Mouse (Mus musculus) layer of hippocampus, adult 6 months (tissue): Measurements from ENCODE around the gene Vmn1r30. TPM values are rescaled to one million over a fixed set of nuclear protein-coding genes. Genes with fewer than 3 reads are reported as not detected.

Experiments used
- long read RNA-seq, 2 experiments: library from polyadenylated mRNA; unstranded; transcript quantifications; one replicate each; pipeline ENCODE4 v2.0.0; 2019 to 2020
- polyA plus RNA-seq: library from polyadenylated mRNA; unstranded; fragments of <200 nt; fragmentation: Nextera tagmentation; gene quantifications from 2 replicates; pipeline ENCODE4 v1.2.3, GENCODE M21; 2021

The Vmn1r30 gene
- polyA plus RNA-seq: not detected in 2 replicates
- long read RNA-seq, experiment 1: 0 reads
- long read RNA-seq, experiment 2: 0 reads

DNA sequence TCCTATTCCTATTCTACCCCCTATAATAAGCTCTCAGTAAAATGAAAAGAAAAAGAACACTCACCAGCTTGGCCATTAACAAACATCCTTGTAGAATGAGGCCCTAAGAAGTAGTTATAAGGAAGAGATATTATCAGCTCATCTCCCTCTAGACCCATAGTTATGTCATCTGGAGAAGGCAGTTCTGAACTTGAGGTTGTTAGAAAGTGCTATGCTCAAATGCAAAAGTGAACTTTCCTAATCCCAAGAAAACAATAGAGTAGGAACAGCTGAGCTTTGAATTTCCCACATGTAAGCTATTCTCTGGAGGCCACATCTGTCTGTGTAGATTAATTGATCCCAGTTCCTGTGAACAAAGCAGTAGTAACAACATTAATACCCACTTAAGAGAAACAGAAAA lies at the start of gene Vmn1r30:
Gene Vmn1r30, minus strand, starts transcription at position 101 of the 400 bp plus-strand sequence.

DNA sequence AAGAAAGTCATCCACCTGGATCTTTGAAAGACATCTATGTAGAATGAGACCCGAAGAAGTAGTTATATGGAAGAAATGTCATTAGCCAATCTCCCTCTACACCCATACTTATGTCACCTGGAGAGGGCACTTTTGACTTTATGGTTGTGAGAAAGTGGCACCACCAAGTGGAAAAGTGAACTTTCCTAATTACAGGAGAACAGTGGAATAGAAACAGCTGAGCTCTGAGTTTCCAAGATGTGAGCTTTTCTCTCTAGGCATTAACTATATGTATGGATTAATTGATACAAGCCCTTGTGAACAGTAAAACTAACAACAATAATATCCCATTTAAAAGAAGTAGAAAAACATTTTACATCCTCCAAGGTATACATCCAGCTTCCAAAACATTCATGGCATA lies 32.0 kb upstream of the Vmn1r30 start, which contains the start of gene Vmn1r31:
Gene Vmn1r31, minus strand, starts transcription at position 101 of the 400 bp plus-strand sequence.

Other genes starting within 250 kb of the Vmn1r30 start
- gene Vmn1r27, start 224.6 kb downstream of the Vmn1r30 start, polyA plus RNA-seq: not detected in 2 replicates
- not detected in 2 replicates for gene Vmn1r28, start 181.3 kb downstream of the Vmn1r30 start, polyA plus RNA-seq
- not detected in 2 replicates for gene Vmn1r29, start 141.8 kb downstream of the Vmn1r30 start, polyA plus RNA-seq
- gene Vmn1r31, start 31.9 kb upstream of the Vmn1r30 start, polyA plus RNA-seq: not detected in 2 replicates
- 16.2 and 17.5 TPM in 2 replicates for gene Abcg2, start 141.1 kb upstream of the Vmn1r30 start, polyA plus RNA-seq